Mouse (Mus musculus): Measurements from ENCODE around the gene Esp15. TPM values are rescaled to one million over a fixed set of nuclear protein-coding genes. Genes with fewer than 3 reads are reported as not detected.

The Esp15 gene
- polyA plus RNA-seq (2012; rRNA removed) = not detected in 2 replicates

GRCm38 (mm10) chr17:39640654-39641053 is at the start of gene Esp15:
Gene Esp15 (plus strand): TSS chr17:39640954.

Other genes with a start within 250 kb of the Esp15 start
- not detected in 2 replicates for gene Esp18, start 234.6 kb upstream of the Esp15 start, polyA plus RNA-seq (2012; rRNA removed)
- gene Esp16, start 104.8 kb upstream of the Esp15 start, polyA plus RNA-seq (2012; rRNA removed) = not detected in 2 replicates

Data from colon, adult 2 months (tissue).